Mouse (Mus musculus): ENCODE results near the gene Limk1.
A peak's percentile ranks its signal among the peaks of the same experiment; 100 is the strongest.

Gene Limk1

GRCm38 (mm10) chr5:134630835-134631234 lies 57.6 kb downstream of the Limk1 start:
- no peak for DNase-seq (ENCODE audit: low read depth, low spot score)

DNA sequence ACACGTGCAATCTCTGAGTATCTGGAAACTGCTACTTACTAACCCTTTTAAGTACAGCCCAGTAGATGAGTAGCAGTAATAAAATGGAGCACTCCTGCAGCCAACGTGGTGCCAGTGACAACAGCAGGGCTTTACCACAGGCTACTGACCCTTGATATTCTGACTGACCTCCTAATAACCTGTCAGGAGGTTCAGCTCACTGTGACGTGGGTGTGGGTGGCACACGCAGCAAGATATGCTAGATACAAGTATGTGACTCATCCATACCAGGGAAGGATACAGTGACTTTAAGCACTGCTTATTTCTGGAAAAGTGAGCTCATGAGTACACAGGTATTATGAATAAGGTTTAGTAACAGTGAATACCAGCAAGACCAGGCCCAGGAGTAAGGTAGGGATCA lies 58.9 kb downstream of the Limk1 start:
- DNase-seq (ENCODE audit: low read depth, low spot score) = no peak

DNA sequence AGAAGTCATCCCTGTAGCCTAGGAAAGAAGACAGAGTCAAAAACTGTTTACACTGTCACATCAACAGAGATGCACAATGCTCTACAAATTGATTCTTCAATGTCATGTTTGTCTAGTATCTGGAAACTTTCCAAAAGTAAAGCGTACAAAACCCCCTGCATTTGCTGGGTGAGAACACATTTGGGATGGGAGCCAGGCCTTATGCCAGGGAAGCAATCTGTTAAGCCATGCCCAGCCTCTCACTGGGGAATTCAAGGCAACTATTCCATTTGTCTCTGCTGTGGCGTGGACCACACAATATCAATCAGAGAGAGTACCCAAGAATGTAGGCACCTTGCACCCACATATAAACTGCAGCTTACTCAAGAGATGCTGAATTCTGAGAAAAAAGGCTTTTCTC lies 66.3 kb downstream of the Limk1 start:
- no peak for DNase-seq (ENCODE audit: low read depth, low spot score)

DNA sequence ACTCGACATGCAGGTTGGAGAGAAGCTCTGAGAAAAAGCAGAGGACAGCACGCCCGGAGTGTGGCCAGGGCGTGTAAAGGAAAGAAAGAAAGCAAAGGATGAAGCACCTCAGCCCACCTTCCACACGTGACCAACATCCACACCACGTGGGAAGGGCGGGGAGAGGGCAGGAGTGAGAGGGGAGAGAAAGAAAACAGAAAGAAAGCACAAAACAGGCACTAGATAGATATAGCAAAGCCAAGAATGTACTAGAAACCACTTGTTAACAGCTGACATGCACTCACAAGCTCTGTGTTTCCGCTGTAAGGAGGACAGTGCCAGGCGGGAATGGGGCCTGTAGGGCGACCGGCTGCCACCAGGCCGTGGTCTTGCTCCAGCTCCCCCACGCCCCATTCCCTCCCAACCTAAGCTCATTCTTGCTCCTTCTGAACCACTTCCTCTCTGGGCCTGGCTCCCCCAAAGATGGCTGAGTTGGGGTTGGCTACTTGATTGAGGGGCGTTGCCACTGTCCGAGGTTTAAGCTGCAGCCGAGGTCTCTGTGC lies 67.2 kb downstream of the Limk1 start:
- DNase-seq (ENCODE audit: low read depth, low spot score) = no peak

DNA sequence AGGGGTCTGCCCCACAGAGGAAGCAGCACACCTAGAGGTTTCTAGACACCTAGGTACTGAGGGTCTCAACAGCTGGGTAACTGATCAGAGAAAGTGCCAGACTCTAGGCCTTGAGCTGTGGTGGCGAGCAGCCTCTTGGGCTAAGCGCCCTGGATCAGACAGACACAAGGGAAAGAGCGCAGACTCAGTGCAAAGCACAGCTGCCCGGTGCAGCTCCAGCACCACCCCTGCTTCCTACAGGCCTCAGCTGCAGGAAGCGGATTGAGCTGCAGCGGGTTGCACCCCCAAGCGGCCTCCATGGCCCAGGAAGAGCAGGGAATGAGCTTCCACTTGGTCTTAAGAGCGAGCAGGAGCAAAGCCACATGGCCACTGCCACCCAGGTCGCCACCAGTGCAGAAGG lies 67.9 kb downstream of the Limk1 start:
- no peak for DNase-seq (ENCODE audit: low read depth, low spot score)

- DNase-seq (ENCODE audit: low read depth, low spot score) = peak; percentile 27
Observed at GRCm38 (mm10) chr5:134617071-134617470, 71.3 kb downstream of the Limk1 start.

DNA sequence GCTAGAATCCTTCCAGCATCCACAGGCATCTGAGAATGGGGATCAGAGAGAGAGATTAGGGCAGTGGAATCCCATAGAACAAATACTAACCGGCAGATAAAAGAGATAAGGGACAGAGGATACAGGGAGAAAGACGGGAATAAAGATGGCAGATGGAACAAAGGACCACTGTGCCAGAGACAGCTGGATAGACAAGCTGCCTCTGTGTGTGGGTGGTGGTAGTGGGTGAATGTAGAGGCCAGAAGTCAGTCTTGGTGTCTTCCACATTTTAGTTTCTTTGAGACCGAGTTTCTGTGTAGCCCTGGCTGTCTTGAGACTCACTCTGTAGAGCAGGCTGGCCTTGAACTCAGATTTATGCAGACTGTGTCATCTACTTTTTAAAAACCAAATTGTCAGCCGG lies 72.6 kb downstream of the Limk1 start:
- DNase-seq (ENCODE audit: low read depth, low spot score) = no peak

DNA sequence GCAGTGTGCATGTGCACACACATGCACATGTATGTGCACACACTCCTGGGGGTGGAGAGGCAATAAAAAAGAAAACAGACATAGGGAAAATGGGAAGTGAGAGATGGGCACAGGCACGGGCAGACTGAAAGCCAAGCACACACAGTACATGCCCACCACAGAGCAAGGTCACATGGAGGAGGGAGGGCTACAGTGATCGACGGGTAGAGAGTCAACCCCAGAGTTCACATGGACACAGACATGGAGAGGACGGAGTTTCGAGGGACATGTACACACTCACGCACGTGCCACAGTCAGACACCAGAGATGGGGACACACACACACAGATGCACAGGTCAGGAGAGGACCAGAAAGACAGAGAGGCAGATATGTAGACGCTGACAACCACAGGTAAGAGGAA lies 73.0 kb downstream of the Limk1 start:
- DNase-seq (ENCODE audit: low read depth, low spot score) = no peak

DNA sequence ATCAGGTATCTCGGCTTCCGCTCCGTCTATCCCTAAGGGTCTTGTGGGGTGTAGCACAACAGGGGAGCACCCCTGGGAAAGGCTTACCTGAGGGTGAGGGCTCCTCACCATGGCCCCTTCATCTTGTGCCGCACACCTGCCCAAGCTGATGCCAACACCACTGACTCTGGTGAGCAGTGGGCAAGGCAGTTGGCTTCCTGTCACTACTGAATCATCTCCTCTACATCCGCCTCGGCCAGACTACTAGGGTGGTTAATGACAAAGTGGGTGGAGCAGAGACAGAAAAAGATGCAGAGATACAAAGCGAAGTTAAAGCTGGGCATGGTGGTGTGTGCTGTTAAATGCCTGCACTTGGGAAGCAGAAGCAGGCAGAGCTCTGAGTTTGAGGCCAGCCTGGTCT lies 73.6 kb downstream of the Limk1 start, which contains the start of gene Lat2:
Lat2 (minus strand) TSS at position 224 of the 400 bp plus-strand sequence.
- DNase-seq (ENCODE audit: low read depth, low spot score) = no peak

DNA sequence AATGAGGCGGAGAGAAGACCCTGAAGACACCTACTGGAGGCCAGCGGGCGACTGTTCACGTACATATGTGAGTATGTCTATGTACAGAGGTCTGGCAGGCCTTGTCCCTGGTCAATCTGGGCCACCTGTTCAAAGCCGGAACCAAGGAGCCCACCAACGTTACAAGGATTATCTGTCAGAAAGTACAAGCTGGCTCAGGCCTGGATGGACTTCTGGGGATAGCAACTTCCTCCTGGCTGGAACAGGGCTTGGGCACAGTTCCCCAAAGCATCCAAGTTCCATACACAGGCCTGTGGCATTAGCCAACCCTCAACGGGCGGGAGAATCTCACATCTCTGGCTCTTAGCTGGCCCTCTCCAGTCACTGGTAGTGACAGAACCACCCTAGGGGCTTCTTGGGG lies 74.1 kb downstream of the Limk1 start:
- DNase-seq (ENCODE audit: low read depth, low spot score) = no peak

DNA sequence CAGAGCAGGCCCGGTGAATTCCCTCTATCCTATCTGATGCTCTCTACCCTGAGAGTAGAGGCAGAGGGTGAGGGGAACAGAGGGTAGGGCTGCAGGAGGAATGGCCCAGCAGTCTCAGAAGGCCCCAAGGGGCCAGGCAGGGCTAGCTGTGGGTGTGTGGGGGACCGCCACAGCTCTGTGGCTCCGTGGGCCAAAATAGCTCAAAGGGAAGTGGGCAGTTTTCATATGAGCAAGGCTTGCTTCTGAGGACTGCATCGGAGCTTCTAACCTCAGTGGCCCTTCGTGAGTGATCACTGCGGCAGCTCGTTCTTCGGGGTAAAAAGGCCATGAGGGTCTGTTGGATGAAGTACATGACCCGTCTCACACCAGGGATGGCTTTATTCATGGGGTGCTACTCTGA lies 74.7 kb downstream of the Limk1 start:
- no peak for DNase-seq (ENCODE audit: low read depth, low spot score)

- DNase-seq (ENCODE audit: low read depth, low spot score) = no peak
Observed at GRCm38 (mm10) chr5:134611810-134612521, 76.4 kb downstream of the Limk1 start.

DNA sequence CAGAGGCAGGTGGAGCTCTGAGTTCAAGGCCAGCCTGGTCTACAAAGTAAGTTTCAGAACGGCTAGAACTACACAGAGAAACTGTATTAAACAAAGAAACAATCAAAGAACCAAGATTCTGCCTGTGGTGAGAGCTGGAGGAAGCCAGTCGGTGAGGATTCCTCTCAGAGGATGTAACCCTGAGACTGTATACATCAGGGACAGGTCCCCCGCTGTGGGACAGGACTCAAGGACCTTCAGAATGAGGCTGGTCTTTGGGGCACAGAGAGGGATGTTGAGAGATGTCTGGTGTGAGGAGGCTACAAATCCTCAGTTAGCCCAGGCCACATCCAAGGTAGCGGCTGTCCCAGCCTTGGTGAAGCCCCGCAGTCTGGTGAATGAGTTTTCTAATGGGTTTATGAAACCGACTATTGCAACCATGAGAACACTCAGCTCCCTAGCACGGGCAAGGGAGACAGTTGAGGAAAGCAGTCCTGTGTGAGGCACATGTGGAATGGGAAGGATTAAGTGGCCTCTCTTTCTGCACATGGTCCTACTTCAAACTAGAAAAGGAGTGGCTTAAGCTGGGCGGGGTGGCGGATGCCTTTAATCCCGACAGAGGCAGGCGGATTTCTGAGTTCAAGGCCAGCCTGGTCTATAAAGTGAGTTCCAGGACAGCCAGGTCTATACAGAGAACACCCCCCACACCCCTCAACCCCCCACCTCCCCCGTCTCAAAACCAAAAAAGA lies 78.3 kb downstream of the Limk1 start:
- DNase-seq (ENCODE audit: low read depth, low spot score) = no peak

- no peak for DNase-seq (ENCODE audit: low read depth, low spot score)
Observed at GRCm38 (mm10) chr5:134607121-134607520, 81.3 kb downstream of the Limk1 start.

DNA sequence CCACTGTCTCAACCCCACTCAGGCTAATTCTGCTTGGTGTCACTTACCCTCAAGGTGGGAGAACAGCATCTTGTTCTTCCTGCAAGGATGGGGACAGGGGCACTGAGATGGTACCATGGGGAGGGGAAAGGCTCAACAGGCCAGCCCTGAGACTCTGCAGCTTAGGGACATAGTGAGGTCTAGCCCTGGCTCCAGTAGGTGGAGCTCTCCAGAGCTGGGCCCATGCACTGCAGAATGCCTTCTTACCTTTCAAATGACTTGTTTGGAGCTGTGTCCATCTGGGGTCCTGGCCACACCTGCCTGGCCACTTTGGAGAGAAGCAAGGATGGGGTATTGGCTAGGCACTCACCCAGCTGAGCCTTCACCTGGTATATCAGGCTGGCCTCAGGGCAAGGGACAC lies 82.1 kb downstream of the Limk1 start:
- no peak for DNase-seq (ENCODE audit: low read depth, low spot score)
